Mouse (Mus musculus): Measurements from ENCODE around the gene 1700023F06Rik.

GRCm38 (mm10) chr11:103178748-103179147 is 29.6 kb downstream of the 1700023F06Rik start:
- no peak for TF ChIP-seq CTCF (IDR thresholded peaks at IDR 0.05; ENCODE audit: low read depth, low read length)
- no peak for TF ChIP-seq GATA2 (IDR thresholded peaks at IDR 0.05; ENCODE audit: borderline replicate concordance, low read depth, low read length)
- TF ChIP-seq GATA1 (IDR thresholded peaks at IDR 0.05; ENCODE audit: borderline replicate concordance, low read length) = no peak
